Mouse (Mus musculus): ENCODE data around the gene Maats1. TPM values are rescaled to one million over a fixed set of nuclear protein-coding genes. Genes with fewer than 3 reads are reported as not detected.
A peak's percentile ranks its signal among the peaks of the same experiment; 100 is the strongest.

Gene Maats1
- 0.08 and 0.52 TPM in 2 replicates for polyA plus RNA-seq (2015; fragmentation: Nextera tagmentation; extraction: Ambion mirVana)

DNA sequence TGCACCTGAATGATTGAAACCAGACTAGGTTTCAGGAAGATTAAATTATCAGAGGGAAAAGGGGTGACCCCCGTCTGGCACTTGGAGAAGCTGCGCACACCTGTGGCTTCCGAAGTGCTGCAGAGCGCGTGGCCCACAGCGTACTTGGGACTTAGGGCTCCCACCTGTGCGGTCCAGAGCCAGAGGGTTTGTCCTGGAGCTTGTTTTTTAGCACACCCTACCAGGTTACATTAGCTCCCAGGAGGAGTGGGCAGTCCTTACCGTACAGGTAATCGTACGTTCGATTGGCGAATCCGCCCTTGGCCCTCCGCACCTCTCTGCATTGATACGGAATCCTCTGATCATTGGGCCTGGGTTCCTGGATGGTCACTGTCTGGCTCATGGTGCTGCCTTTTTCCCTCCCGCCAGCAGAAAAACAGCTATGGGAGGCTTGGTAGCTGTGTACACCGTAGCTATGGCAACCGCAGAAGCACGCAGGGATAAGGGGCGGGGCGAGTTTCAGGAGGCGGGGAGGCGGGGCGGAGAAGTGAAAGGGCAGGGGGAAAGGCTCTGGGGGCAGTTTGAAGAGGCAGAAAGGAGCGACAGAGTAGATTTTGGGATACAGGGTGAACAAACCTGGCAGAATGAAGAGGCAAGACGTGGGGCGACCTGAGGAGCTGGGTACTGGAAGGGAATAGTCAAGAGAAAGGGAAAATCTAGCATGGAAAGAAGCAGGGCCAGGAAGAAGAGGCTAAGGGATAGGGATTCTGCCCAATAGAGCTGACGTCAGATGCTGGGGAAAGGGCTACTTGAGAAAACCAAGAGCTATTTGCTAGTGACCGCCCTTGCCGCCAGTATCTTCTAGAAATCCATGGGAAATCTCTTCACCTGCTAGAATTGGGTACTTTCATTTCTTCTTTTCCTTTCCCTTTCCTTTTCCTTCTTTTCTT, at the start of gene Maats1:
Gene Maats1, minus strand, starts transcription at position 748 of the 929 bp plus-strand sequence.
- WGBS = 8% methylated on average over 30 of the region's 30 CpGs
- Histone ChIP-seq H3K4me3 (peak within 1 kb of the TSS; percentile 43), H3K9ac (peak within 1 kb of the TSS; percentile 64), H3K36me3 (no peaks in the 10 kb centered on the region), H3K4me1 (peaks cover 8% of the 10 kb centered on the region), H3K27ac (no peak within 1 kb of the TSS), H3K27me3 (no peaks in the 10 kb centered on the region), H3K4me2 (peak within 1 kb of the TSS; percentile 75), H3K9me3 (no peaks in the 10 kb centered on the region)
- 0 out of 2 replicates have a peak, but pooled peaks have one; percentile 79 for ATAC-seq (ENCODE audit: insufficient number of reproducible peaks, insufficient read depth, low FRiP score, low TSS enrichment, low read depth)

DNA sequence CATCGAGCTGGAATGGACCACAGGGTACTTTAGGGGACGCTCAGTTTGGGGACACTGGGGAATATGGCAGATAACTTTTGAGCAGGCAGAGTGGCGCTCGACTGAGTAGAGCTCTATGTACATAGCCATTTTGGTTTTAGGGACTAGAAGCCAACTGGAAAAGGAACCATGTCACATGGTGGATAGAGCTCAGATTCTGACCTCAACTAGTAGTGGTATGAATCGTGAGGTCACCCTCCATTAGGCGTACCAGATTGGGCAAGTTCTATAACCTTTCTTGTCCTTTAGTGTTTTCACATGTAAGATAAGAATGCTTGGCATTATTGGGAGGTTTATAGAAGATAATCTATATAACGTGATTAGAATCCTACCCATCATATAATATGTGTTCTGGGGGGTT, 48.4 kb upstream of the Maats1 start:
- ATAC-seq (ENCODE audit: insufficient number of reproducible peaks, insufficient read depth, low FRiP score, low TSS enrichment, low read depth) = no peak
- no peak overlapping the region for H3K4me3 ChIP-seq
- WGBS = 87% methylated on average over 7 of the region's 7 CpGs
- no peaks in the 10 kb centered on the region for H3K27me3 ChIP-seq
- no peaks in the 10 kb centered on the region for H3K36me3 ChIP-seq
- no peak overlapping the region for H3K4me2 ChIP-seq
- H3K4me1 ChIP-seq = peaks cover 6% of the 10 kb centered on the region; the same call in 1 of the 2 replicates
- no peak overlapping the region for H3K27ac ChIP-seq
- no peak overlapping the region for H3K9ac ChIP-seq
- no peaks in the 10 kb centered on the region for H3K9me3 ChIP-seq

DNA sequence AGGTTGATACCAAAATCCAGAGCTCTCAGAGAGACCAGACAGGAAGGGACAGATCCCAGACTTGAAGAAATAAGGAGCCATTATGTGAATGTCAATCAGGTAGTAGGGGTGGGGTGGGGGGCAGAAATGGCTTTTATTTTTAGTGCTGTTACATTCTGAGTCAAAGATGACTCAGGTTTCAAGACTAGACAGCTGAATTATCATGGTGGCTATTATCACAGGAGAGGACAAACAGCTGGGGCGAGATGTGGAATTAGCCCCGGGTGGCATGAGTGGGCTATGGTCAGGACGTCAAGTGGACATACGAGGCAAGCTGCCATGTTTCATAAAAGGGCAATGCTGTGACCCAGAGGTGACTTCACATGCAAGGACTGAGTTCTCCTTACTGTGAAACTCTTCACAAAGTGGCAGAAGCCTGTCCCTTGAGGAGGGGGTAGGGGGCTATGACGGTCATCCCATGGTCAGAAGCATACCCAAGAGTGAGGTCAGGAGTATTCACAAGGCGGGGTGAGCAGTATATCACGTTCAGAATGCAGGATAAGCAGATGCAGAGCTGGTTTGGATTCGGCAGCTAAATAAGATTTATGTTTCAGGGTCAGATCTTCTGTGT, 47.4 kb upstream of the Maats1 start:
- no peak overlapping the region for H3K9ac ChIP-seq
- no peaks in the 10 kb centered on the region for H3K27me3 ChIP-seq
- H3K27ac ChIP-seq = no peak overlapping the region
- H3K9me3 ChIP-seq = no peaks in the 10 kb centered on the region
- no peak for ATAC-seq (ENCODE audit: insufficient number of reproducible peaks, insufficient read depth, low FRiP score, low TSS enrichment, low read depth)
- H3K36me3 ChIP-seq = no peaks in the 10 kb centered on the region
- no peak overlapping the region for H3K4me3 ChIP-seq
- WGBS = 75% methylated on average over 8 of the region's 8 CpGs
- H3K4me2 ChIP-seq = no peak overlapping the region
- peaks cover 3% of the 10 kb centered on the region; the same call in 1 of the 2 replicates for H3K4me1 ChIP-seq

DNA sequence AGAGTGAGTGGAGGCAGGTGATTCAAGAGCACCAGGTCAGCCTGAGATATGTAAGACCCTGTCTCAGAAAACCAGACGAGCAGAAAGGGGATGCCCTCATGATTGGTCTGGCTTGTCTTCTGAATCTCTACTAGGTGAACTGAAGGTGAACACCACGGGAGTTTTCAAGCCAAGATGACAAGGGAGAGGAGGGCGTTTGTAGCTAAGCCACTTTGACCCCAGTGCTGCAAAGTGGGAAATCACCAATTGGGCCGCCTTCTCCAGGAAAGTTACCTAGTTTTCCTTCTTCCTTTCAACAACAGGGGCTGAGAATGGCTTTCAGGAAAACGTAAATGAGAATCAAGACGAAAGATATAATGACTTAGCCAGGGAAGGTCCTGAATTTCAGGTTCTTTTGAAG, 46.8 kb upstream of the Maats1 start:
- Histone ChIP-seq H3K27ac (no peak overlapping the region), H3K9me3 (no peaks in the 10 kb centered on the region), H3K4me2 (no peak overlapping the region), H3K4me3 (no peak overlapping the region), H3K36me3 (no peaks in the 10 kb centered on the region), H3K4me1 (no peaks in the 10 kb centered on the region; the same call in 1 of the 2 replicates), H3K27me3 (no peaks in the 10 kb centered on the region), H3K9ac (no peak overlapping the region)
- 75% methylated on average over 6 of the region's 6 CpGs for WGBS
- no peak for ATAC-seq (ENCODE audit: insufficient number of reproducible peaks, insufficient read depth, low FRiP score, low TSS enrichment, low read depth)

DNA sequence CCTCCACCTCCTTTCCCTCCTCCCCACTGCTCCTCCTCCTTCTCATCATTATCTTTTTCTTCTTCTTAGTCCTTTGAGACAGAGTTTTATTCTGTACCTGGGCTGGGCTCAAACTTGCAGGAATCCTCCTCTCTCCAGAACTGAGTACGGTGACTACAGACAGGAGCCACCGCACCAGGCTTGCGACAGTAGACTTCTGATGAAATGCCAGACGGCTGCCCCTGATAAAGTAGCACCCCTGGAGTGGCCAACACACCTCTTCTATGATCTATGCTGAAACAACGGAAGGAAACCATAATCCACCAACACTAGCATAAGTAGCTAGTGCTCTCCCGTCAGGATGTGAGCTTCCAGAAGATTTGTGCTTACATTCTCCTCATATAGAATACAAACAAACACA, 45.4 kb upstream of the Maats1 start:
- WGBS = 89% methylated on average over 6 of the region's 6 CpGs
- Histone ChIP-seq H3K36me3 (no peaks in the 10 kb centered on the region), H3K4me3 (no peak overlapping the region), H3K4me2 (no peak overlapping the region), H3K4me1 (no peaks in the 10 kb centered on the region), H3K27ac (no peak overlapping the region), H3K9ac (no peak overlapping the region), H3K27me3 (no peaks in the 10 kb centered on the region), H3K9me3 (no peaks in the 10 kb centered on the region)
- ATAC-seq (ENCODE audit: insufficient number of reproducible peaks, insufficient read depth, low FRiP score, low TSS enrichment, low read depth) = no peak

DNA sequence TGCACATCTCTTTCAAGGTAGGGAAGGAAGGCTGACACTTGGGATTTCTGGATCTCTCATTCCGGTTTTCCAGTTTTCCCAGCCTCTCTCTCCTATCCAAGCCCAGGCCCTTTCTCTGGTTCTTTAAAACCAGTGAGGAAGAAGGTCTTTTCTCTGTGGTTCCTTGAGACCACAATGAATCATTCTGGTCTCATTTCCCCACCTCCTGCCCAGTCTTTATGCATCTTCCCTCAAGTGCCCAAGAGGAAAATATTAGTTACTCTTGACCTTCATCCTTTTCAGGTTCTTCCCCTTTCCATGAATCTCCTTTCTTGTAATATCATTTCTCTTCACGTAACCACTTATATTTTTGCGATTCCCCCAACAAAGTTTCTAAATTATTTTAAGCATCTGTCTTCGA, 43.8 kb upstream of the Maats1 start:
- 92% methylated on average over 4 of the region's 4 CpGs for WGBS
- no peak overlapping the region for H3K27ac ChIP-seq

DNA sequence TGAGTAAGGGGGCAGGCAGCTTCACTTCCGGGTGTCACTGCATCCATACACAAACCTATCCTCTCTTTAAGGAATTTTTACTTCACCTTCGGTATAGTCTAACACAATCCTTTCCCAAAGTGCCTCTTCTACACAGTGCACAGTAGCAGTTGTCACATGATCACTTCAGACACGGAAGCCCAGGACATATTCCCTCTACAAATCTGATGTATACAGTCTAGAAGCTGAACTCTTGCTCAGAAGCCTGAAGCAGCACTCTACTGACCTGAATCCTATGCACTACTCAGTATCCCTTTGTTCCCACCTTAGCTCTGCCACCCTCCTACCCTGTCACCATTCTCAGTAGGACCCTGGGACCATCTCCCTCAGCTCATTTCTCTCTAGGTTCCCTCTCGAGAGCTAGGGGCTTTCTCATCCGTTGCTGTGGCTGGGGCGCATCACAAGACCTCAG, 43.3 kb upstream of the Maats1 start:
- Histone ChIP-seq H3K4me2 (no peak overlapping the region), H3K4me1 (no peaks in the 10 kb centered on the region), H3K9me3 (no peaks in the 10 kb centered on the region), H3K27ac (no peak overlapping the region), H3K9ac (no peak overlapping the region), H3K36me3 (no peaks in the 10 kb centered on the region), H3K4me3 (no peak overlapping the region), H3K27me3 (no peaks in the 10 kb centered on the region)
- 87% methylated on average over 6 of the region's 6 CpGs for WGBS
- no peak for ATAC-seq (ENCODE audit: insufficient number of reproducible peaks, insufficient read depth, low FRiP score, low TSS enrichment, low read depth)

More for the DNA sequence above, 43.8 kb upstream of the Maats1 start:
- H3K9me3 ChIP-seq = no peaks in the 10 kb centered on the region
- H3K36me3 ChIP-seq = no peaks in the 10 kb centered on the region
- no peaks in the 10 kb centered on the region for H3K27me3 ChIP-seq
- no peak overlapping the region for H3K9ac ChIP-seq
- H3K4me1 ChIP-seq = no peaks in the 10 kb centered on the region
- H3K4me3 ChIP-seq = no peak overlapping the region
- no peak for ATAC-seq (ENCODE audit: insufficient number of reproducible peaks, insufficient read depth, low FRiP score, low TSS enrichment, low read depth)
- H3K4me2 ChIP-seq = no peak overlapping the region

DNA sequence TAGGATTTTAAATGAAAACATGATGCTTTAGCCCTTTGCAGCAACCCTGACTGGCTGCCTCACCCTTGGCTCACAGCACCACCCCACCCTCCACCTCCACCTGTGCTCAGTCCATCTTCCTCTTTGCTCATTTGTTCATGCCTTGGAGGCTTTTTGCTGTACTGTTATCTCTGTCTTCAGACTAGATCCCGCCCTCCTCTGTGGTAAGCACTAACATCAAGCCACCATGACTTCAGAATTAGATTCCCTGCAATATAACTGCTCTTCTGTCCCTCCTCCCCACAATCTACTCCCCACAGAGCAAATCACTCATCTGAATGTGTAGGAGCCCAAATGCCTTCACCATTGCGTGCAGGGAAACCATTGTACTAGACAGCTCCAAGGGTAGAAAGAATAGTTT, 41.7 kb upstream of the Maats1 start:
- Histone ChIP-seq H3K4me1 (peaks cover 5% of the 10 kb centered on the region; the same call in 1 of the 2 replicates), H3K4me2 (no peak overlapping the region), H3K27me3 (no peaks in the 10 kb centered on the region), H3K4me3 (no peak overlapping the region), H3K9me3 (no peaks in the 10 kb centered on the region), H3K27ac (no peak overlapping the region), H3K9ac (no peak overlapping the region), H3K36me3 (no peaks in the 10 kb centered on the region)
- WGBS = 80% methylated on average over 2 of the region's 2 CpGs
- no peak for ATAC-seq (ENCODE audit: insufficient number of reproducible peaks, insufficient read depth, low FRiP score, low TSS enrichment, low read depth)

DNA sequence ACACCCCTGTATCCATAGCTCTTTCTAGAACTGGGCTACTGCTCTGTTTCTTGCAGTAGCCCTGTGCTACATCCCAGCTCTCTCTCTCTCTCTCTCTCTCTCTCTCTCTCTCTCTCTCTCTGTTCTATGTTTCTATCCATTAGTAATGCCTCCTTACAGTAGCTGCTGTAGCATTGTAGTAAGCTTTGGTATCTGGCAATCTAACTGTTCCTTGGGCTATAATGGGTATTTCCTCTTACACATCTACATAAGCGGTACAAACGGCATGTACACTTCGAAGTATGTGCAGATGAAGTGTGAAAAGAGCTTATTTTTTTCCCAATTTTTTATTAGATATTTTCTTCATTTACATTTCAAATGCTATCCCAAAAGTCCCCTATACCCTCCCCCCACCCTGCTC, 38.0 kb upstream of the Maats1 start:
- no peak overlapping the region for H3K9ac ChIP-seq
- 92% methylated on average over 3 of the region's 3 CpGs for WGBS
- no peaks in the 10 kb centered on the region for H3K36me3 ChIP-seq
- no peak overlapping the region for H3K4me3 ChIP-seq
- no peak overlapping the region for H3K27ac ChIP-seq
- no peak for ATAC-seq (ENCODE audit: insufficient number of reproducible peaks, insufficient read depth, low FRiP score, low TSS enrichment, low read depth)
- no peaks in the 10 kb centered on the region for H3K27me3 ChIP-seq
- H3K9me3 ChIP-seq = no peaks in the 10 kb centered on the region
- no peak overlapping the region for H3K4me2 ChIP-seq
- peaks cover 20% of the 10 kb centered on the region for H3K4me1 ChIP-seq

DNA sequence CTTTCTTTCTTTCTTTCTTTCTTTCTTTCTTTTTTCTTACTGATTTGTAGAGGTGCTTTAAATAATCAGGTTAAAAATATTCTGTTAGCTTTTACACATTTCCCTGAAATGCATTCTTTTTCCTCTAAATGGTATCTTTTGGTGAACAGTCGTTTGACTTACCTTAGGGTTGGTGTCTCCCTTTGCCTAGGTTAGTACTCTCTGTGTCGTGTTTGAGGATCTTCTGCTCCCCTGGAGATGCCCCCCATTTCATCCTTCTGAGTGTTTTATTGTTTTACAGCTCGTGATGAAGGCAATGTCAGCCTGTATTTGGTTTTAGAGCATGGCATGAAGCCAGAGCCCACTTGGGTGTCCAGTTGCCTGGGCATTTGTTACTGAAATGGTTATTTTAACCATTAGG, 37.5 kb upstream of the Maats1 start:
- no peak overlapping the region for H3K4me3 ChIP-seq
- H3K9ac ChIP-seq = no peak overlapping the region
- 43% methylated on average over 3 of the region's 3 CpGs for WGBS
- peaks cover 20% of the 10 kb centered on the region for H3K4me1 ChIP-seq
- ATAC-seq (ENCODE audit: insufficient number of reproducible peaks, insufficient read depth, low FRiP score, low TSS enrichment, low read depth) = no peak
- H3K36me3 ChIP-seq = no peaks in the 10 kb centered on the region
- no peak overlapping the region for H3K4me2 ChIP-seq
- no peak overlapping the region for H3K27ac ChIP-seq
- H3K9me3 ChIP-seq = no peaks in the 10 kb centered on the region
- H3K27me3 ChIP-seq = no peaks in the 10 kb centered on the region

DNA sequence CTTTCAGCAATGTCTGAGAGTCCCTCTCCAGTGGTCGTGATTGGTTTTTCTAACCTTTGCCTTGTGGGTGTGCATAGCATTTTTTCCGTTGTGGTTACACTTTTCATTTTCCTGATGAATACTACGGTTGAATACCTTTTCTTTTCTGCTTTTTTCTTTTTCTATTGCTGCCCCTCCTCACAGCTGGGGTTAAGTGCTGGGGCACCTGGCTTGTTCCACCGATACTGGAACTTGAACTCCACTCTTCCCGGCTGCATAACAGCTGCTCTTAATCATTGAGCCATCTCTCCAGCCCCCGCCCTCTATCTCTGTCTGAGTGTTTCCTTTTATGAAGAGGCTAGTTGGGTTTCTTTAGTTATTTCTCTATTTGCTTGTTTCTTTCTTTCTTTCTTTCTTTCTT, 37.1 kb upstream of the Maats1 start:
- Histone ChIP-seq H3K36me3 (no peaks in the 10 kb centered on the region), H3K4me3 (no peak overlapping the region), H3K4me2 (no peak overlapping the region), H3K9me3 (no peaks in the 10 kb centered on the region), H3K9ac (no peak overlapping the region), H3K4me1 (peaks cover 20% of the 10 kb centered on the region), H3K27me3 (no peaks in the 10 kb centered on the region), H3K27ac (no peak overlapping the region)
- 21% methylated on average over 6 of the region's 6 CpGs for WGBS
- no peak for ATAC-seq (ENCODE audit: insufficient number of reproducible peaks, insufficient read depth, low FRiP score, low TSS enrichment, low read depth)

DNA sequence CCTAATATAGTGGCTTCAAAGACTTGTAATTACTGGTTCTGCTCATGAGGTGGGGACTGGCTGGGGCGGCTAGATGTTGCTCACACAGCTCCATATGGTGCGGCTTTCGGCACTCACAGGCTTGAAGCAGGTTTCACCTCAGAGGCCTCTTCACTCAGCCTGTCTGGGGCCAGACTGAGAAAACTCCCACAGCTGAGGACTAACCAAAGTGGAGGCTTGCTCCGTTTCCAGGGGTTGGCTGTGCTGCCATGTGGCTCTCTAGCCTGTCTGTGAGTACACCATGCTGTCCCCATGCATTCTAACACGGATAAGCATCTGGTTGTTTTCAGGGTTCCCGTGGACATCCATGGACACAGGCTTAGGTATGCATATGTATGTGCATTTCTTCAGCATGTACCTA, 36.6 kb upstream of the Maats1 start:
- no peaks in the 10 kb centered on the region for H3K27me3 ChIP-seq
- H3K4me3 ChIP-seq = no peak overlapping the region
- H3K4me1 ChIP-seq = peaks cover 20% of the 10 kb centered on the region
- 76% methylated on average over 6 of the region's 6 CpGs for WGBS
- H3K4me2 ChIP-seq = no peak overlapping the region
- H3K9ac ChIP-seq = no peak overlapping the region
- H3K9me3 ChIP-seq = no peaks in the 10 kb centered on the region
- H3K36me3 ChIP-seq = no peaks in the 10 kb centered on the region
- ATAC-seq (ENCODE audit: insufficient number of reproducible peaks, insufficient read depth, low FRiP score, low TSS enrichment, low read depth) = no peak
- H3K27ac ChIP-seq = no peak overlapping the region
